Mouse (Mus musculus): Measurements from ENCODE around the gene Cyb5d2.
A peak's percentile ranks its signal among the peaks of the same experiment; 100 is the strongest.
"Not testable (repeated sequence)": the region's sequence is repeated elsewhere in the genome, so short reads cannot be mapped to it uniquely, and the experiment has no call there.

The Cyb5d2 gene

DNA sequence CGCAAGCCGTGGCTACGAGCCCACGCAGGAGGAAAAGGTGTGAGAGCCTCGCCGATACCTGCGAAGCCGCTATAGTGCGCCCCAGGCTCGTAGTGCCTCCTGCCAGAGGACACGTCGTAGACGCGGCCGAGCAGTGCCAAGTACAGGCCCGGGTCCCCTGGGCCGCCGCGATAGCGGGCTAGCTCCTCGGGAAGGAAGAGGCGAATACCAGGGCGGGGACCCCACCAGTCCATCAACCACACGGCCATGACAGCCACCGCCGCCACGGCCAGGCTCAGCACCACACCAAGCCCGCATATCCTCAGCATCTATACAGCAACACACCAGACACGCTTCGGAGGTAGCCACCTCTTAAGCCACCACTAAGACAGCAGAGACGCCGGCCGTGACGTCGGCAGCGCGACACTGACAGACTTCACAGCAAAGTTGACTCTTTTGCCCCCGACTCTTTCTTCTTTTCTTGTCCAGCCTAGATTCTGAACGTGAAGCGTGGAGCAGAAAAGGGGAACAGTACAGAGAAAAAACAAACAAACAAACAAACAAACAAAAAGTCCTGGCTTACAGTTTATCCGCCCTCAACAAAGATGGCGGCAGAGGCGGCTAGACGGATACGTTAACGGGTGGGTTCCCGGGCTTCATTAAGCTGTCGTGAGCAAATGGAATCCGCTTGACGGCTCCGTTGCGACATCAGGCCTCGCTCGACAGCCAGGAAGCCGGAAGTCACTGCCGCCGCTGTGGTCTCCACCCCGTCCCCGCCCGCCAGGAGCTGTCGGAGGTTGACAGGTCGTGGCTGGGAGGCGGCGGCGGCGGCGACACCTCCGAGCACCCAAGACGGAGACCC, at the start of gene Cyb5d2, which contains the start of gene Zzef1:
TSS of gene Cyb5d2 (minus strand) at position 688 of the 841 bp plus-strand sequence.
TSS of gene Zzef1 (plus strand) at position 772 of the 841 bp plus-strand sequence.
- DNase-seq = peak; percentile 94

DNA sequence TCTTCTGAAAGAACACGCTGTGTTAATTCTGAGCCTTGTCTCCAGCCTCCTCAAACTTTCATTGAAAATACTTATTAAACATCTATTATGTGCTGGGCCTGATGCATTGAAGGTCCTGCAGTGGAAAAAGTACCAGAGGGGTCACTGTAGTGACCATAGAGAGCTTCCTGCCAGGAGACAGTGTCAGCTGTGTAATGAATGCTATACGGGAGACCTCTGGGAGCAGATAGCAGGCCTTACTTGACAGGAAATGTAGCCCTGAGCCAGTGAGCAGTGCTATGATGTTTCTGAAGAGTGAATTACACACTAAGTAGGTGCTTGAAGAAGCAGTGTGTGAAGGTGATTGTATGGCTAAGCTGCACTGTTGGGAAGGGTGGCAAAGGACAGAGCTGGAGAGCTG, 49.6 kb upstream of the Cyb5d2 start:
- DNase-seq = no peak

DNA sequence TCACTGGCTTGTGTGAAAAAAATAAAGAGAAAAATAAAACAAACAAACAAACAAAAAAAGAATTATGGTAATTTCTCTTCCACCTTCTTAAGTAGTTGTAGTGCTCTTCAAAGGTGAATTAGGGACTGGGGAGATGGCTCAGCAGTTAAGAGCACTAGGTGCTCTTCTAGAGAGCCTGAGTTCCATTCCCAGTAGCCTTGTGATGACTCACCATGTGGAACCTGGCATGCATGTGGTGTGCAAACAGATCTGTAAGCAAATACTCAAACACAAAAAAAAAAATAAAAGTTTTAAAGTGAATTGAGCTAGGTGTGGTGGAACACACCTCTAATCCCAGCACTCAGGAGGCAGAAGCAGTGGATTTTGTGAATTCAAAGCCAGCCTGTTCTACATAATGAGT, 47.6 kb upstream of the Cyb5d2 start:
- no peak for DNase-seq

DNA sequence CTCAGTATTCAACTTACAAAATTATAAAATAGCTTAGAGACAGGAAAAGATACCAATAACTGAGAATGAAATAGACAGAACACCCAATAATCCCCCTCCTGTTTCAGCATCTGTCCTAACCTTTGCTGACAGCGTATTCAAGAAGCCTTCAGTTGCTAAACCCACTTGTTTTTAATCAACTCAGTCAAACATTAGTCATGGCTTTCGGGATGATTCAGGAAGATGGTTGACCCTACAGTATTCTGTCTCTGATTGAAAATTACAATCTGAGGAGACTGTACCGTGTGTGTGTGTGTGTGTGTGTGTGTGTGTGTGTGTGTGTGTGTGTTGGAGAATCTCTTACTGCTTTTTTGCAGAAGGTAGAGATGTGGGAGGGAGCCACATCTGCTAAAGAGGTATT, 46.8 kb upstream of the Cyb5d2 start:
- no peak for DNase-seq

DNA sequence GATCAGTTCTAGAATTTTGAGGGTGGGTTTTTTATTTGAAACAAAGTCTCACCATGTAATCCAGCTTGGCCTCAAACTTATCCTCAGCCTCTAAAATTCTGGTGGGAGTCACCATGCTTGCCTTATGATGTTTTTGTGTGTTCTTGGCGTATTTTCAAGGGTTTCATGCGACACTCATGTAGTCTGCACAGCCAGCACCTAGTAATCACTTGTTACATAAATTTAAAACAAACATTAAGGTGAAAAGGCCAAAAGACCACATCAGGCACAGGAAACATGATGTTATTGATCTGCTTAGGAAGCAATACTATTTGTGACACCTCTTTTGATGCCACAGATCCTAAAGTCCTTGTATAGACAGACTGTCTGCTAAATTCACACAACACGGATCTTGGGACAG, 33.9 kb upstream of the Cyb5d2 start:
- DNase-seq = no peak

DNA sequence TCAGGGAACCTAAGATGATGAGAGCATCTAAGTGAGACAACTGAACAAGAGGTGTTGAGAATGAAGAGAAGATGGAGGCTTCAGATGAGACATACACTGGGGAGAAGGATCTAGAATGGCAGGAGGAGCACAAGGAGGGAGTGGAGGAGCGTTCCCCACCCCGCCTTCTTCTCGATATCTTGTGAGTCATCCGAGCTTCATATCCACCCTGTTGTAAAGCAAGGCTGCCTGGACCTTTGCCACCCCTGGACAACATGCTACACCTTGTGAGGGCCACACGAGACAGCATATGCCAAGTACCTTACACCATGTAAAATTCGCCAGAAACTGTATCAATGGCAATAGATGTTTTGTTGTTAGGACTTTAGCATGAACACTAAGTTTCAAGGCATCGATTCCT, 25.1 kb upstream of the Cyb5d2 start:
- no peak for DNase-seq

DNA sequence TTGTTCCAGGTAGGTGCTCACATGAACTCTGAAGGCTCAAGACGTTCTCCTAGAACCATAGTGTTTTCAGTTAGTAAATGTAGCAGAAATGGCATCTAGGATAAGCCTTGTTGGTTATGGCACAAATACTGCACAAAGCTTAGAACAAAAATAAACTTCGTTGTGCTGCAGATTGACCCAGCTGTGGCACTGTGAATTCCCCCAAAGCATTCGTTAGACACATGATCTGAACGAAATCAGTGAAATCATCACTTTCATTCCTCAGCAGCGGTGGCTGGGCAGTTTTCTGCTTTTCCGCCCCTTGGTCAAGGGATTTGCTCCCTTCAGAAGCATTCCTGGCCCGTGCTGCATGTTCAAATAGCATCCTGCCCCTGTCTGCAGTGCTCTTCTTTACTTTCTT, 22.1 kb upstream of the Cyb5d2 start:
- DNase-seq = no peak

DNA sequence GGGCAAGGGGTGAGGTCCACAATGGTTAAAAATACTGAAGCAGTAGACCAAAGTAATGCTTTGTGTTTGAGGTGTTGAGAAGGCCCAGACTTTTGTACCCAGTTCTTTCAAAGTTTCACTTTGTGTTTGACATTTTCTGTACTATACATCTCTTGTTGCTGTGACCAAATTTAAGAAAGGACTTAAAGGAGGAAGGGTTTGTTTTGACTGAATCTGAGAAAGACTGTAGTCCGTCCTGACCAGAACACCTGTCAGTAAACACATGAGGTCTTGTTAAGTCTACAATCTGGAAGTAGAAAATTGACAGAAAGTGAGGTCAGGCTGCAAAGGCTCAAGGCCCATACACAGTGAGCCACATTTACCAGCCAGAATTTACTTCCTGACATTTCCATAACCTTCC, 20.9 kb upstream of the Cyb5d2 start:
- no peak for DNase-seq

DNA sequence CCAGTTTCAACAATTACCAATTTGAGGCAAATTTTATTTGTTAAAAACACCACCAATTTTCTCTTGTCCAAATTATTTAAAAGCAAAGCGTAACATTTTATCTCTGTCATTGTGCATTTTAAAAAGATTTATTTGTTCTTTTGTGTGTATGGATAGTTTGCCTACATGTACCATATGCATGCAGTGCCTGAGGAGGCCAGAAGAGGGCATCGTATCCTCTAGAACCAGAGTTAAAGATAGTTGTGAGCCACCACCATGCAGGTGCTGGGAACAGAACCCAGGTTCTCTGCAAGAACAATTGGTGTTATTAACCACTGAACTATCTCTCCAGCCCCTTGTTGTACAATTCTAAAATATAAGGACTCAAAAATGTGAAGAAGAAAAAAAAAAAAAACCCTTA, 18.2 kb upstream of the Cyb5d2 start:
- no peak for DNase-seq

DNA sequence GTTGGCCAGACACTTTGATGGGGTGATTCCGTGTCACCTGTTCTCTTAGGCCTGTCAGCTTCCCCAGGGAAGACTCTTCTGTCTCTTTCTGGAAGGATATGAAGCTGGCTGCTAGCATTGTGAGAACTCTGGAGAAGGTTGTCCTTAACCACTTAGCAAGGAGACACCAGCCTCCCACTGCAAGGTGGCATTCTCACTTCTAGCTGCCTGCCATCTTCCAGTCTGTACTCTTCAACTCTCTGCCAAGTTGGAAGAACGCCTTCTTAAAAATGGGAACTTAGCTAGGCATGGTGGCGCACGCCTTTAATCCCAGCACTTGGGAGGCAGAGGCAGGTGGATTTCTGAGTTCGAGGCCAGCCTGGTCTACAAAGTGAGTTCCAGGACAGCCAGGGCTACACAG, 17.7 kb upstream of the Cyb5d2 start:
- no peak for DNase-seq

DNA sequence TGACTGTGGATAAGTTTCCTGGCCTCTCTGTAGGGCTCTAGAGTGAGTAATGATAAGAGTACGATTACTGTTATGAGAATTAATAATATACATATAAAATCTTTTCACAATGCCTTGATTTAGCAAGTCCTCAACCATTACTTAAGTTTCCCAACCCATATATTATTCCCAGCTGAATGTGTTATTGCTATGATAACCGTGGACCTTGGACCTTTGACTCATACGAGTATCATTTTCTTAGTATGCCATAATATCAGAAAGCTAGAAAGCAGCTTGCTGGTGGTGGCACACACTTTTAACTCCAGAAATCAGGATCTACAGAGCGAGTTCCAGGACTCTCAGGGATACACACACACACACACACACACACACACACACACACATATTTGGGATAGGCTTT, 12.1 kb upstream of the Cyb5d2 start:
- no peak for DNase-seq

DNA sequence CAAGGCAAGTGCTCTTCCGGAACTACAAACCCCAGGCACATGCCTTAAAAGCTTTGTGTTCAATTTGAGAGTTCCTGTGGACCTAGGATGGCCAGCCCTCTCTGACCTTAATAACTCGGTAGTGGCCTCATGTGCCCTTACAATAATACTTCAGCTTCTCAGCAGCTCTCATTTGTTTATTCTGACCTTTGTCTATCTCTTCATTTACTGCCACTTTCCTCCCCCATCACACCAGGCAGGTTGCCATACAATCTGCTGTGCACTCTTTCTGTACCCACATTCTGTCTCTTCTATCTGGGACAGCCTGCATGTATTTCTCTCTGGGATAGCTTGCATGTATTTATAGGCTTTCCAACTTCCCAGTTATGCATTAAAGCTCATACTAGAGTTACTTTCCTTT, 10.6 kb upstream of the Cyb5d2 start:
- DNase-seq = peak; percentile 32 to 39

DNA sequence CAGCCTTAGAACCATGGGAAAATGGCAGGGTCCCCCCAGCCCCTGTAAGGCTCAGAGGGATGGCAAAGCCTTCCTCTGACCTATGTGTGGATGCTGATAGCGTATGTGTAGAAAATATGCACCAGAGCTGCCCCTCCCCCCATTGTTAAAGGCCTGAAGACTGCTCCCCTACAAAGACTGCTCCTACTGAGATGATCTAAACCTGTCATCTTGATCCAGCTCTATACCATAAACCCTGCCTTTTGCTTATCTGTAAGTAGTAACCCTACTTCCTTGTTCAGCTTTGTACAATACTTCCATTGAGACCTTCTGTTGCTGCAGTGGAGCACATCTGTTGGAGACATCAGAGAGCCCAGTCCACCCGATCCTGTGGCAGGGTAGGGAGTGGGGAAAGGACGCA, 9.3 kb upstream of the Cyb5d2 start:
- DNase-seq = no peak

DNA sequence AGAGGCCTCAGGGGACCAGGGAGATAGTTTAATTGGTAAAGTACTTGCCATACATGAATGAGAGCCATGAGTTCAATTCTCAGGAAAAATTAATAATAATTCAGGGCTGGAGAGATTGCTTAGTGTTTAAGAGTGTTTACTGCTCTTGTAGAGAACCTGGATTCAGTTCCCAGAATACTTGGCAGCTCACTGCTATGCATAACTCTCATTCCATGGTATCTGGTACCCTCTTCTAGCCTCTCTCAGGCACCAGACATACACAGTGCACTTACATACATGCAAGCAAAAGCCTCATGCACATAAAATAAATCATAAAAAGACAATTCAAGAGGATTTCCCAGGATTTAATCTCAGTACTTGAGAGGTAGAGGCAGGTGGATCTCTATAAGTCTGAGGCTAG, 8.6 kb upstream of the Cyb5d2 start:
- no peak for DNase-seq

DNA sequence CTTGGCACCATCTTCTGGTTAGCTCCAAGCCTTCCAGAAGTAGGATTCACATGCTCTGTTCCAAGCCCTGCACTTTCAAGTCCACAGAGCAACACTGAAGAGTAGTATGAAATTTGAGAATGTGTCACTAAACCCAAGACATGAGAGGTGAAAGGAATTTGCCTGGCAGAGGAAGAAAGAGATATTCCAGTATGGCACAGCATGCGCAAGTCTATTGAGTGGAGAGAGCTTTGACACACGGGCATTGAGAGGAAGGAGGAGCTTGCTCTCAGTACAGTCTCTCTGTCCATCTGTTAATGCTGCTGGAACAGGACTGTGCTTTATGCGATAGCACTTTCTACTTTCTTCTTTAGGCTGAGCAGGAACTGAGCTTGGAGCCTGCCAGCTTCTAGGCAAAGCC, 7.1 kb upstream of the Cyb5d2 start:
- no peak for DNase-seq

DNA sequence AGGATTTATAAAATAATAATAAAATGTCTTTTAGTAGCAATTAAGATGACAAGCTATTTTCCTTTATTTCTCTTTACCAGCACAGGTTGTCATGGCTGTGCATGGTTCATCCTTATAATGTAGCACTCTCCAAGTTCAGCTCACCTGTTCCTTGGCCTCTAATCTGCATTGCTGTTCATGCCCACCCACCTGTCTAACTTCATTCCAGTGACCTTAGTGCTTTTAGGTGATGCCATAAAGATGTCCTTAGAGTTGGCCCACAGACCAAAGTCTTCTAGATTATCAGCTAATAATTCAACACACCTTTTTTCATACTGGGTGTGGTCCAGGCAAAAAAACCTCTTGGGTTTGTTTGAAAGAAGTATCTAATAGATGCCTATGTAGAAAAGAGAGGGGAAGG, 5.2 kb upstream of the Cyb5d2 start:
- no peak for DNase-seq

DNA sequence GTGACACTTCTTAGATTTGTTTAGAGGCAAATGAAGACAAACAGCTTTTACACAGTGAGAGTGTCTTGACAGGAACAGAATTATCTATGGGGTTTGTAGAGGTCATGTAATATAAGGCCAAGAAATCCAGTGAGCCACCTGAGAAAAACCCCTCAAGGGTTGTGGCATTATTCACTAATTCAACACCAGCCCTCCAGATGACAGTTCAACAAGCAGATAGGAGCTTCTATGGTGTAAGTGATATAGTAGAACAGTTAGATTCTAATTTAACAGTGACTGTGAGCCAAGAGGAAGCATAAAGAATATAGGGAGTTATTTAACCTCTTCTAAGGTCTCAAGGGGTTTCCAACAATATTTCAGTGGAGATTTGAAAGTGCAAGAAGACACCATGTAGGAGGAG, 2.2 kb upstream of the Cyb5d2 start:
- DNase-seq = no peak

DNA sequence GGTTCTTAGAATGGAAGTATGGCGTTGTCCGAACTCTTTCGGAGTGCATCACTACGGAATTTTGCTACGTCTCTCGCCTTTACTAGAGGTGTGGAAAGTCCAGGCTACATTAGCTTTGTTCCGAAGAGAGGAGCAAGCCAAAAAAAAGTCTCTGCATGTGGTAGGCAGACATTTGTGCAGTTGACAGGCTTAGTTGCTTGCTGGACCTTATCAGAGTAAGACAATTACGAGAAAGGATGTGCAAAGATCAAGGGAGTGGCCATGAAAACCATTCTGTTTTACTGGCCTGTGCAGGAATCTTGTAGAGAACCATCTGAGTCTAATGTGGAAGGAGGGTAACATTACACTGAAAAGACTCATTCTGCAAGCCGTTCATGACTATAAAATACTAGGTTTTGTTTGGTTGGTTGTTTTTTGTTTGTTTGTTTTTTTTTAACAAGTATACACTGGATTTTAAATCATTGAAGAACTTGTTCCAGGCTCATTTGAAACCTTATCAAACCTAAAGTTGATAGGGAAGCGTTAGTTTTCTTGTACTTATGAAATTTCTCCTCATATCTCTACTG, 914 bp upstream of the Cyb5d2 start:
- DNase-seq = no peak

DNA sequence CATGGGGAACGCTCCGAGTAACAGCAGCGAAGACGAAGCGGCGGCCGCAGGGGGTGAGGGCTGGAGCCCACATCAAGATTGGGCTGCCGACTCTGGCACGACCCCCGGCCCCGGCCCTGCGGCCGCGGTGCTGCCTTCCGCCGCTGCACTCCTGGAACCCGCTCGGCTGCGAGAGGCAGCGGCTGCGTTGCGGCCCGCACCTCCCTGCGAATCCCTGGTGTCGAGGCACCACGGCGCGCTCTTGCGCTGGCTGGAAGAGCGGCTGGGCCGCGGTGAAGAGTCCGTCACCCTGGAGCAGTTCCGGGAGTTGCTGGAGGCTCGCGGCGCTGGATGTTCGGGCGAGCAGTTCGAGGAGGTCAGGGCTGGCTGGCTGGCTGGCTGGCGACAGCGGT, 350 bp upstream of the Cyb5d2 start:
- DNase-seq = no peak

DNA sequence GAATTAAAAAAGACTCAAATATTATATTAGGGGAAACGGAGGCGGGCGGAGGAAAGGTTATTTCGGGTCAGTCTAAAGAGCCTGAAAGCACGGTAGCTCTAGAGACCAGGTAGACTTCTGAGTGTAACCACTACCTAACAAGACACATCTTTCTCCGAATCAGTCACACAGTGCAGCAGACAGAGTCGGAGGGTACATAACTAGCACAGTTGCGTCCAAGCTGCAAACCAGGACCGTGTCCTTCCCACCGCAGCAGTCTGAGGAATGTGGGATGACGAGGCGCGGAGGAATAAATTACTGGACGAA, 840 bp downstream of the Cyb5d2 start:
- DNase-seq = no peak

DNA sequence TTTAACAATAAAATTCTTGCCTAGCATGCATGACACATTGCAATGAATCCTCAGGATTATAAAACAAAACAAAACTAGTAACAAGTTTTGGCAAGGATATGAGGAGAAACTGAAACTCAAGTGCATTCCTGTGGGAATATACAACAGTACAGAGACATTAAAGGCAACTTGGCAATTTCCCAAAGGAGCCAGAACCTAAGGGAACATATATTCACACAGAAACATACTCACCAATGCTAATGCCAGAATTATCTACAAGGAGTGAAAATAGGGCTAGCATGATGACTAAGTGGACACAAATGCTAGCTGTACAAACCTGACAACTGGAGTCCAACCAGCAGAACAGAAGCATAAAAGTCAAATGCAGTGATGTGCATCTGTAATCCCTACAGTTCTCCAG, 3.9 kb downstream of the Cyb5d2 start:
- no peak for DNase-seq

DNA sequence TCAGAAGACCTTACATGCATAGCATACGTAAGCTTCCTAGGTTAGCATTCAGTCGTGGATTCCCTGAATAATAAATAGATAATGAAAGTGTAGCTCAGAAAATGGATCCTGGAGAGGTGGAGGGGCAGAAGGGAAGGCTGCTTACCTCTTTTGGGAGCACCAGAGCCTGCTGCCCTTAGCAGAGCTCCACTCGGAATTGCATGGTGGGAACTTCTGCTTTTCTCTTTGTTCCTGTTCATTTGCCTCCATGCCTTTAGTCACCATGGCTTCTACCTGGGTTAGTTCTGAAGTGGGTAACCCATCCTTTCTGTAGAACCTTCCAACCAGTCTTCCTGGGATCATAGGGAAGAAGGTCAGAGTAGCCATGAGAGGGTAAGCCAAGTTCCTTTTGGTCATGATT, 13.4 kb downstream of the Cyb5d2 start:
- DNase-seq = no peak

DNA sequence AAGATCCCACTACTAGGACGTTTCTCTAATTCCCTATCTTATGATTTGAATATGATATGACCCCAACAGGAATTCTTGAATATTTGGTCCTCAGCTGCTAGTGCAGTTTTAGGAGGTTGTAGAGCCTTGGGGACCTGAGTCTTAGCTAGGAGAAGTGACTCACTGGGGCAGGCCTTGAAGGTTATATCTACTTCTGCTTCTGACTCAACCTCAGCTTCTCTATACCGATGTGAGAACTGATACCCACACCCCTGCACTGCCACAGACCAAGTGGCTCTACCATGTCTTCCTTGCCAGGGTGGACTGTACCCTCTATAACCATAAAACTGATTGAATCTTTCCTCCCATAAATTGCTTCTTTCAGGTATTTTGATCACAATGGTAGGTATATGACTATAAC, 13.8 kb downstream of the Cyb5d2 start:
- no peak for DNase-seq

DNA sequence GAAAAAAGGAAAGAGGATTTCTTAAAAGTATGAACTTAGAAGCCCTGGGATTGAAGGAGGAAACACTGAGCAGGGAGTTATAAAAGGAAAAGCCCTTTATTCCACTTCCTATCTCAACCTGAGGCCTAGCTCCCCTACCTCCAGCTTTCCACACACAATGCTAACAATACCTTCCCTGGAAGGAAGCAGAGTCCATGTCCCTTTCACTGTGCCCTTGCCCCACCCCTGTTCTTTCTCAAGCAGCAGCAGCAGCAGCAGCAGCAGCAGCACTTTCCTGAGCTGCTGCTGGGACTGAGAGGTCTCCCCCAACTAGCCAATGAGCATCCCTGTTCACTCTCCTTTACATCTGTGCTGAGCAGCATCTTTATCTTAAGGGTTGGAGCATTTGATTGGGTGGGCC, 17.0 kb downstream of the Cyb5d2 start:
- no peak for DNase-seq

DNA sequence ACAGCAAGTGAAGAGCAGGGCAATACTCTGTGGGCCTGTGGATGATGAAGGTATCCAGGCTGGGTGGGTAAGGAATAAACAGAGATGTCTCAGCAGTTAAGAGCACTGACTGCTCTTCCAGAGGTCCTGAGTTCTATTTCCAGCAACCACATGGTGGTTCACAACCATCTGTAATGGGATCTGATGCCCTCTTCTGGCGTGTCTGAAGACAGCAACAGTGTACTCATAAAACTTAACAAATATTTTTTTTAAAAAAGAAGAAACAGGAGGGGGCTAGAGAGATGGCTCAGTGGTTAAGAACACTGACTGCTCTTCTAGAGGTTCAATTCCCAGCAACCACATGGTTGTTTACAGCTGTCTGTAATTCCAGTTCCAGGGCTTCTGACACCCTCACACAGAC, 23.3 kb downstream of the Cyb5d2 start:
- not testable (repeated sequence) for DNase-seq

Measured in cerebellum, postnatal 36 days (tissue).